Mouse (Mus musculus) neural tube, embryonic 12.5 days (tissue): ENCODE measurements at regions not wholly inside any gene's neighbourhood (a gene's known extent, or its start where the extent isn't known, plus 50 kb on each side); places are given as distances from the start of the nearest gene placed in this dataset.

Experiments
- ATAC-seq: fragments of 200-750 bp; cut with Nextera tagmentation; 2 replicates; pipeline ENCODE4 v1.8.0; 2017; ENCODE audit warnings: low read depth, mild to moderate bottlenecking, moderate TSS enrichment, moderate library complexity; ENCODE audit not compliant: low FRiP score
- H3K27ac ChIP-seq: fragments of 300-500 bp; sonication (generic); 2 replicates; pipeline ENCODE4 v1.5.1; 2016
- H3K27me3 ChIP-seq: fragments of 300-500 bp; sonication (generic); replicated peaks from 2 replicates; pipeline ENCODE4 v1.6.1; 2016; ENCODE audit warnings: mild to moderate bottlenecking
- H3K36me3 ChIP-seq: fragments of 300-500 bp; sonication (generic); 2 replicates; pipeline ENCODE4 v1.6.1; 2016; ENCODE audit warnings: mild to moderate bottlenecking
- H3K4me1 ChIP-seq: fragments of 300-500 bp; sonication (generic); 2 replicates; pipeline ENCODE4 v1.6.1; 2016
- H3K4me2 ChIP-seq: fragments of 300-500 bp; sonication (generic); replicated peaks from 2 replicates; pipeline ENCODE4 v1.6.1; 2016; ENCODE audit warnings: mild to moderate bottlenecking
- H3K4me3 ChIP-seq: fragments of 300-500 bp; sonication (generic); 2 replicates; pipeline ENCODE4 v1.5.1; 2016
- H3K9ac ChIP-seq: fragments of 300-500 bp; sonication (generic); 2 replicates; pipeline ENCODE4 v1.6.1; 2016; ENCODE audit warnings: mild to moderate bottlenecking
- H3K9me3 ChIP-seq: fragments of 300-500 bp; sonication (generic); 2 replicates; pipeline ENCODE4 v1.6.1; 2016; ENCODE audit warnings: mild to moderate bottlenecking
- WGBS: fragments of 180-500 bp; shearing (Covaris S2); methylation state at CpG from one replicate; pipeline ENCODE4 v1.1.7; 2016; 5-methylcytosine and 5-hydroxymethylcytosine counted together

- Histone ChIP-seq H3K36me3 (no peaks in the 10 kb centered on the region), H3K4me2 (no peak overlapping the region), H3K27me3 (peaks cover 34% of the 10 kb centered on the region), H3K27ac (no peak overlapping the region), H3K4me1 (peaks cover 25% of the 10 kb centered on the region), H3K9ac (no peak overlapping the region), H3K4me3 (no peak overlapping the region), H3K9me3 (no peaks in the 10 kb centered on the region)
- 90% methylated on average over 4 of the region's 4 CpGs for whole genome bisulfite sequencing
- ATAC-seq: no peak
These were observed 228.0 kb downstream of the Sipa1l2 start for GRCm38 (mm10) chr8:125341606-125342005.

GRCm38 (mm10) chr8:125338222-125338621 is 231.4 kb downstream of the Sipa1l2 start:
- Histone ChIP-seq H3K4me2 (no peak overlapping the region), H3K4me3 (no peak overlapping the region), H3K36me3 (no peaks in the 10 kb centered on the region), H3K4me1 (peaks cover 29% of the 10 kb centered on the region), H3K27me3 (peaks cover 45% of the 10 kb centered on the region), H3K9me3 (no peaks in the 10 kb centered on the region), H3K27ac (no peak overlapping the region), H3K9ac (no peak overlapping the region)
- ATAC-seq: no peak
- 26% methylated on average over 6 of the region's 6 CpGs for WGBS

GRCm38 (mm10) chr8:125337444-125338077 is 232.0 kb downstream of the Sipa1l2 start:
- ATAC-seq: no peak
- WGBS: 32% methylated on average over 18 of the region's 18 CpGs
- Histone ChIP-seq H3K9me3 (no peaks in the 10 kb centered on the region), H3K4me2 (no peak overlapping the region; the same call in 1 of the 2 replicates), H3K9ac (no peak overlapping the region), H3K4me3 (no peak overlapping the region), H3K27me3 (peaks cover 41% of the 10 kb centered on the region), H3K4me1 (peaks cover 29% of the 10 kb centered on the region), H3K36me3 (no peaks in the 10 kb centered on the region), H3K27ac (no peak overlapping the region)

GRCm38 (mm10) chr8:125336799-125337198 is 232.8 kb downstream of the Sipa1l2 start:
- WGBS: 25% methylated on average over 3 of the region's 3 CpGs
- no peaks in the 10 kb centered on the region for H3K36me3 ChIP-seq
- H3K9ac ChIP-seq: no peak overlapping the region
- peaks cover 29% of the 10 kb centered on the region for H3K4me1 ChIP-seq
- H3K4me2 ChIP-seq: no peak overlapping the region
- no peak for ATAC-seq
- H3K9me3 ChIP-seq: no peaks in the 10 kb centered on the region
- peaks cover 37% of the 10 kb centered on the region for H3K27me3 ChIP-seq
- H3K27ac ChIP-seq: no peak overlapping the region
- H3K4me3 ChIP-seq: no peak overlapping the region

GRCm38 (mm10) chr8:125335575-125336370 is 233.8 kb downstream of the Sipa1l2 start:
- H3K4me3 ChIP-seq: no peak overlapping the region
- H3K4me1 ChIP-seq: peaks cover 29% of the 10 kb centered on the region
- 28% methylated on average over 28 of the region's 28 CpGs for WGBS
- H3K36me3 ChIP-seq: no peaks in the 10 kb centered on the region
- peak; percentile 48; the same call in 1 of the 2 replicates for ATAC-seq
- no peak overlapping the region for H3K27ac ChIP-seq
- peaks cover 30% of the 10 kb centered on the region for H3K27me3 ChIP-seq
- peak overlapping the region; percentile 8 for H3K4me2 ChIP-seq
- H3K9ac ChIP-seq: no peak overlapping the region
- no peaks in the 10 kb centered on the region for H3K9me3 ChIP-seq

GRCm38 (mm10) chr8:125335171-125335570 is 234.4 kb downstream of the Sipa1l2 start:
- H3K27me3 ChIP-seq: peaks cover 27% of the 10 kb centered on the region
- no peak for ATAC-seq
- no peak overlapping the region for H3K9ac ChIP-seq
- H3K4me1 ChIP-seq: peaks cover 29% of the 10 kb centered on the region
- 46% methylated on average over 6 of the region's 6 CpGs for WGBS
- H3K36me3 ChIP-seq: no peaks in the 10 kb centered on the region
- no peak overlapping the region for H3K4me3 ChIP-seq
- no peak overlapping the region for H3K27ac ChIP-seq
- H3K9me3 ChIP-seq: no peaks in the 10 kb centered on the region
- H3K4me2 ChIP-seq: no peak overlapping the region

GRCm38 (mm10) chr8:125330638-125331037 is 239.0 kb downstream of the Sipa1l2 start:
- Histone ChIP-seq H3K27me3 (peaks cover 25% of the 10 kb centered on the region), H3K4me3 (no peak overlapping the region), H3K27ac (no peak overlapping the region), H3K4me1 (peaks cover 7% of the 10 kb centered on the region), H3K4me2 (no peak overlapping the region), H3K9ac (no peak overlapping the region), H3K9me3 (no peaks in the 10 kb centered on the region), H3K36me3 (no peaks in the 10 kb centered on the region)
- ATAC-seq: no peak
- 64% methylated on average over 6 of the region's 6 CpGs for WGBS

GRCm38 (mm10) chr8:125328650-125329049 is 241.0 kb downstream of the Sipa1l2 start:
- no peaks in the 10 kb centered on the region; the same call in 1 of the 2 replicates for H3K4me1 ChIP-seq
- H3K36me3 ChIP-seq: no peaks in the 10 kb centered on the region
- H3K9ac ChIP-seq: no peak overlapping the region
- H3K27ac ChIP-seq: no peak overlapping the region
- H3K27me3 ChIP-seq: peaks cover 11% of the 10 kb centered on the region
- H3K4me3 ChIP-seq: no peak overlapping the region
- ATAC-seq: no peak
- 93% methylated on average over 4 of the region's 4 CpGs for WGBS
- H3K4me2 ChIP-seq: no peak overlapping the region
- no peaks in the 10 kb centered on the region for H3K9me3 ChIP-seq

GRCm38 (mm10) chr8:125327551-125328262 is 241.9 kb downstream of the Sipa1l2 start:
- no peak overlapping the region for H3K4me2 ChIP-seq
- no peaks in the 10 kb centered on the region for H3K9me3 ChIP-seq
- ATAC-seq: no peak
- H3K27ac ChIP-seq: no peak overlapping the region
- H3K9ac ChIP-seq: no peak overlapping the region
- no peaks in the 10 kb centered on the region; the same call in 1 of the 2 replicates for H3K4me1 ChIP-seq
- WGBS: 51% methylated on average over 13 of the region's 13 CpGs
- H3K27me3 ChIP-seq: peaks cover 7% of the 10 kb centered on the region; the same call in 1 of the 2 replicates
- H3K4me3 ChIP-seq: no peak overlapping the region
- H3K36me3 ChIP-seq: no peaks in the 10 kb centered on the region

- Histone ChIP-seq H3K4me3 (no peak overlapping the region), H3K4me2 (no peak overlapping the region), H3K9ac (no peak overlapping the region), H3K27ac (no peak overlapping the region), H3K4me1 (no peaks in the 10 kb centered on the region; the same call in 1 of the 2 replicates), H3K27me3 (peaks cover 5% of the 10 kb centered on the region; the same call in 1 of the 2 replicates), H3K9me3 (no peaks in the 10 kb centered on the region), H3K36me3 (no peaks in the 10 kb centered on the region)
- WGBS: 83% methylated on average over 6 of the region's 6 CpGs
- no peak for ATAC-seq
These were observed 242.6 kb downstream of the Sipa1l2 start for GRCm38 (mm10) chr8:125327006-125327405.

- no peak for ATAC-seq
- Histone ChIP-seq H3K36me3 (no peaks in the 10 kb centered on the region), H3K27ac (no peak overlapping the region), H3K4me1 (no peaks in the 10 kb centered on the region; the same call in 1 of the 2 replicates), H3K9ac (no peak overlapping the region), H3K4me2 (no peak overlapping the region), H3K4me3 (no peak overlapping the region), H3K9me3 (no peaks in the 10 kb centered on the region), H3K27me3 (peaks cover 4% of the 10 kb centered on the region; the same call in 1 of the 2 replicates)
- WGBS: 91% methylated on average over 6 of the region's 6 CpGs
These were observed 243.9 kb downstream of the Sipa1l2 start for GRCm38 (mm10) chr8:125325736-125326135.

- Histone ChIP-seq H3K27ac (no peak overlapping the region), H3K4me1 (no peaks in the 10 kb centered on the region), H3K36me3 (no peaks in the 10 kb centered on the region), H3K9me3 (no peaks in the 10 kb centered on the region), H3K4me2 (no peak overlapping the region), H3K9ac (no peak overlapping the region), H3K4me3 (no peak overlapping the region), H3K27me3 (no peaks in the 10 kb centered on the region; the same call in 1 of the 2 replicates)
- WGBS: 89% methylated on average over 3 of the region's 3 CpGs
- ATAC-seq: no peak
These were observed 247.0 kb downstream of the Sipa1l2 start for GRCm38 (mm10) chr8:125322561-125322960.
